24 mouse cellular contexts compared by ENCODE assay signal in the genomic region with DNA sequence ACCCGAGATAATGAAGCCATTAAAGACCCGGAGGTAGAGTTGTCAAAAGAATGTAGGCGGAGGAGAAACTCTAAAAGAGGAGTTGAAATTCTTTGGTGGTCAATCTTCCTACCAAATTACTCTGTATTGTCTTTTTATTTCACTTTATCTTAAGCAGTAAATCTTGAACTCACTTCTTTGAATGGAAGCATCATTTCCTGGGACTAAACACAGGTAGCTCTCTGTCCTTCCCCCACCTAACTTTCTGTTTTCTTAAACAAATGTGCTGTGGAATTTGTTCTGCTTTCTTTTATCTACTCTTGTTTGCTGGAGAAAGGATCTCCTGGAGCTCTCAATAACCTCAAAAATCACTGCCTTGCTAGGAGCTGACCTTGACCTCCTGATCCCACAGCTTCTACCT. TPM values are rescaled to one million over a fixed set of nuclear protein-coding genes. Genes with fewer than 3 reads are reported as not detected.
A peak's percentile ranks its signal among the peaks of the same experiment; 100 is the strongest.
DNase-seq lines count a peak whose midpoint lies in the region; ATAC-seq and TF ChIP-seq lines count a peak whose summit lies in the region.
"Had no signal": no experiment of that assay in that cellular context is flagged by ENCODE, and none has a peak within 500 bp of the region (broad histone marks: within the 10 kb centered on the region; RNA-seq: fewer than 3 reads in every experiment).

No protein-coding gene starts in this region.

- TF ChIP-seq EP300 in heart, postnatal 0 days (IDR thresholded peaks at IDR 0.05; ENCODE audit: low read depth), result no peak

- H3K27ac ChIP-seq in heart, postnatal 0 days (ENCODE audit: low read depth), result 0 out of 2 replicates have a peak overlapping the region, but pooled peaks have one; percentile 6
- H3K27ac ChIP-seq in ES-E14 (ENCODE audit: insufficient read depth, low read depth, low read length, poor library complexity, severe bottlenecking), result peak overlapping the region; percentile 88; the same call in 1 of the 2 replicates
- no peak overlapping the region for H3K27ac ChIP-seq in hindbrain, embryonic 11.5 days (ENCODE audit: low read depth, low read length)
- H3K27ac ChIP-seq in forebrain, embryonic 11.5 days (ENCODE audit: low read depth, low read length), result no peak overlapping the region
- H3K27ac ChIP-seq: embryonic facial prominence, embryonic 10.5 days; embryonic facial prominence, embryonic 12.5 days; forebrain, embryonic 12.5 days had no signal

- 58% methylated on average over 3 of the region's 3 CpGs for WGBS in heart, postnatal 0 days
- WGBS in hindbrain, embryonic 11.5 days, result 69% methylated on average over 3 of the region's 3 CpGs
- 61% methylated on average over 3 of the region's 3 CpGs for WGBS in forebrain, embryonic 11.5 days

- H3K4me3 ChIP-seq in heart, postnatal 0 days (ENCODE audit: low read depth, low read length), result no peak overlapping the region
- H3K4me3 ChIP-seq in ES-E14 (ENCODE audit: insufficient read depth in 1 of 2, low read depth in 1 of 2, low read length in 2 of 2, poor library complexity in 1 of 2, severe bottlenecking in 1 of 2), result no peak overlapping the region
- H3K4me3 ChIP-seq in hindbrain, embryonic 11.5 days (ENCODE audit: low read depth, low read length), result no peak overlapping the region
- no peak overlapping the region for H3K4me3 ChIP-seq in forebrain, embryonic 11.5 days (ENCODE audit: low read depth, low read length)
- H3K4me3 ChIP-seq: embryonic facial prominence, embryonic 10.5 days; embryonic facial prominence, embryonic 12.5 days; forebrain, embryonic 12.5 days had no signal

- no peak for ATAC-seq in heart, postnatal 0 days (ENCODE audit: insufficient read depth, low read depth)
- no peak for ATAC-seq in hindbrain, embryonic 11.5 days (ENCODE audit: low FRiP score)
- no peak for ATAC-seq in forebrain, embryonic 11.5 days (replicated peaks; ENCODE audit: low FRiP score)
- ATAC-seq: CD4-positive, CD25-positive, alpha-beta regulatory T cell, adult 4 months; forebrain, embryonic 14.5 days; forebrain, embryonic 16.5 days had no signal

- no peak for DNase-seq in heart, postnatal 0 days (ENCODE audit: low spot score)
- no peak for DNase-seq in heart, adult 18-20 months
- DNase-seq in ES-E14 (ENCODE audit: low read depth, low spot score) (peak; percentile 75), ZHBTc4 (ENCODE audit: low read depth, low spot score) (peak; percentile 91)
- no peak for DNase-seq in retina, embryonic 14.5 days (ENCODE audit: low spot score)
- no peak for DNase-seq in hindbrain, embryonic 11.5 days (ENCODE audit: low spot score)
- no peak for DNase-seq in forebrain, embryonic 11.5 days (ENCODE audit: low spot score)
- DNase-seq: adrenal gland, adult 2 months; adrenal gland, postnatal 10 days; adrenal gland, postnatal 25 days; B cell, adult 2 months; cerebellum, adult 11-12 months; cerebellum, adult 2 months; cerebellum, adult 9-10 months; cerebellum, postnatal 10 days; cerebellum, postnatal 25 days had no signal

- H3K36me3 ChIP-seq in heart, postnatal 0 days (replicated peaks; ENCODE audit: control insufficient read depth, insufficient read depth, low read length), result no peaks in the 10 kb centered on the region
- H3K36me3 ChIP-seq in ES-E14 (ENCODE audit: control insufficient read depth, insufficient read depth, low read length, poor library complexity, severe bottlenecking), result peaks cover 4% of the 10 kb centered on the region; the same call in 1 of the 2 replicates
- no peaks in the 10 kb centered on the region; the same call in 1 of the 2 replicates for H3K36me3 ChIP-seq in hindbrain, embryonic 11.5 days (ENCODE audit: control insufficient read depth, insufficient read depth, low read length)
- H3K36me3 ChIP-seq in forebrain, embryonic 11.5 days (ENCODE audit: control insufficient read depth, insufficient read depth, low read length), result peaks cover 2% of the 10 kb centered on the region; the same call in 1 of the 2 replicates

- no peaks in the 10 kb centered on the region for H3K9me3 ChIP-seq in heart, postnatal 0 days (replicated peaks; ENCODE audit: control insufficient read depth, low read length)
- H3K9me3 ChIP-seq in ES-E14 (ENCODE audit: control insufficient read depth, insufficient read depth, low read depth, low read length), result no peaks in the 10 kb centered on the region
- no peaks in the 10 kb centered on the region for H3K9me3 ChIP-seq in hindbrain, embryonic 11.5 days (ENCODE audit: control insufficient read depth, low read length)
- H3K9me3 ChIP-seq in forebrain, embryonic 11.5 days (ENCODE audit: control insufficient read depth, low read length), result no peaks in the 10 kb centered on the region
- H3K9me3 ChIP-seq: embryonic facial prominence, embryonic 10.5 days; embryonic facial prominence, embryonic 12.5 days; forebrain, embryonic 12.5 days had no signal

- H3K27me3 ChIP-seq in heart, postnatal 0 days (ENCODE audit: control insufficient read depth, insufficient read depth, low read length), result no peaks in the 10 kb centered on the region
- no peaks in the 10 kb centered on the region for H3K27me3 ChIP-seq in hindbrain, embryonic 11.5 days (ENCODE audit: control insufficient read depth, insufficient read depth, low read length)
- no peaks in the 10 kb centered on the region for H3K27me3 ChIP-seq in forebrain, embryonic 11.5 days (ENCODE audit: control insufficient read depth, insufficient read depth, low read length)
- H3K27me3 ChIP-seq: CH12.LX; embryonic facial prominence, embryonic 12.5 days; forebrain, embryonic 12.5 days had no signal

- no peak overlapping the region for H3K9ac ChIP-seq in heart, postnatal 0 days (replicated peaks; ENCODE audit: low read depth, low read length)
- H3K9ac ChIP-seq in ES-E14 (ENCODE audit: insufficient read depth, low read depth, low read length, poor library complexity, severe bottlenecking), result no peak overlapping the region
- no peak overlapping the region for H3K9ac ChIP-seq in hindbrain, embryonic 11.5 days (ENCODE audit: low read depth, low read length)
- no peak overlapping the region for H3K9ac ChIP-seq in forebrain, embryonic 11.5 days (ENCODE audit: low read length)
- H3K9ac ChIP-seq: embryonic facial prominence, embryonic 12.5 days; forebrain, embryonic 12.5 days had no signal

- H3K4me2 ChIP-seq in heart, postnatal 0 days (ENCODE audit: low read depth, low read length), result no peak overlapping the region
- no peak overlapping the region for H3K4me2 ChIP-seq in hindbrain, embryonic 11.5 days (replicated peaks; ENCODE audit: low read depth, low read length)
- H3K4me2 ChIP-seq in forebrain, embryonic 11.5 days (ENCODE audit: low read depth, low read length, severe bottlenecking), result no peak overlapping the region
- H3K4me2 ChIP-seq: embryonic facial prominence, embryonic 12.5 days; forebrain, embryonic 12.5 days had no signal

- TF ChIP-seq CTCF in heart, postnatal 0 days (IDR thresholded peaks at IDR 0.05; ENCODE audit: low read depth), result no peak

- in situ Hi-C loops in ES-E14 (cut with MboI; ENCODE audit: low sequenced_read_pairs in 2 of 2, unreplicated experiment in 2 of 2), result no loop called here

- no peaks in the 10 kb centered on the region for H3K4me1 ChIP-seq in heart, postnatal 0 days (ENCODE audit: control insufficient read depth, insufficient read depth)
- peaks cover 6 to 18% of the 10 kb centered on the region in 2 experiments; a peak in 3 of 4 replicates for H3K4me1 ChIP-seq in ES-E14 (ENCODE audit: control insufficient read depth in 2 of 2, insufficient read depth in 2 of 2, low read length in 2 of 2, poor library complexity in 1 of 2)
- H3K4me1 ChIP-seq in hindbrain, embryonic 11.5 days (replicated peaks; ENCODE audit: control insufficient read depth, insufficient read depth, low read length), result no peaks in the 10 kb centered on the region
- no peaks in the 10 kb centered on the region for H3K4me1 ChIP-seq in forebrain, embryonic 11.5 days (replicated peaks; ENCODE audit: control insufficient read depth, insufficient read depth, low read length)
- H3K4me1 ChIP-seq: embryonic facial prominence, embryonic 12.5 days had no signal

TF ChIP-seq in ES-E14, 5 proteins besides CTCF, POLR2A, EP300 and RAD21:
- TF ChIP-seq ZC3H11A (IDR thresholded peaks at IDR 0.05; ENCODE audit: borderline replicate concordance, low read depth, low read length) (no peak), MAFK (IDR thresholded peaks at IDR 0.05; ENCODE audit: insufficient read depth, low read depth, low read length) (no peak), ZNF384 (IDR thresholded peaks at IDR 0.05; ENCODE audit: low read depth, low read length) (no peak), HCFC1 (IDR thresholded peaks at IDR 0.05; ENCODE audit: borderline replicate concordance, insufficient read depth, low read length) (no peak), CHD2 (IDR thresholded peaks at IDR 0.05; ENCODE audit: low read depth, low read length) (no peak; the same call in 1 of the 2 replicates)

RNA-seq across cellular contexts. Expression of a gene that starts 42.4 kb away (rescaled TPM):
- 5.5 and 6.6 TPM in 2 replicates for total RNA-seq in heart, postnatal 0 days (2014; rRNA removed; ENCODE audit: low replicate concordance)
- polyA plus RNA-seq in heart, postnatal 0 days (2015; fragmentation: Nextera tagmentation; extraction: Ambion mirVana), result 1.0 and 1.1 TPM in 2 replicates
- 1 to 10 TPM; 2.9 to 4.6 TPM for total RNA-seq in heart, adult 18-20 months (2021)
- 48.8 and 63.7 TPM in 2 replicates for total RNA-seq in ES-E14 (2012; rRNA removed)
- 22.8 and 34.8 TPM in 2 replicates for polyA plus RNA-seq in hindbrain, embryonic 11.5 days (2014; fragmentation: Nextera tagmentation; extraction: Ambion mirVana)
- 17.0 and 19.2 TPM in 2 replicates for polyA plus RNA-seq in forebrain, embryonic 11.5 days (2014; fragmentation: Nextera tagmentation; extraction: Ambion mirVana)
- total RNA-seq: CH12.LX, MEL had no signal
- polyA plus RNA-seq: CD4-positive, CD25-positive, alpha-beta regulatory T cell, adult 4 months had no signal

Comparison
In these comparisons a context has a peak if more than half of its experiments do, and no peak if none do; other contexts are left out.
1. DNase-seq: peak in ES-E14 (single experiment) and ZHBTc4 (single experiment); none in heart, postnatal 0 days (single experiment), heart, adult 18-20 months (0 of 2), retina, embryonic 14.5 days (single experiment), hindbrain, embryonic 11.5 days (single experiment) and forebrain, embryonic 11.5 days (single experiment).
2. H3K27ac ChIP-seq: peak in heart, postnatal 0 days (single experiment) and ES-E14 (single experiment); none in hindbrain, embryonic 11.5 days (single experiment) and forebrain, embryonic 11.5 days (single experiment).